Mouse (Mus musculus) liver, embryonic 14.5 days (tissue): ENCODE data around the gene Rplp0. TPM values are rescaled to one million over a fixed set of nuclear protein-coding genes. Genes with fewer than 3 reads are reported as not detected.

Source experiments
- ATAC-seq: fragments of 200-750 bp; cut with Nextera tagmentation; 2 replicates; pipeline ENCODE4 v1.8.0; 2017; ENCODE audit warnings: moderate number of reproducible peaks, mild to moderate bottlenecking, moderate library complexity; ENCODE audit not compliant: insufficient read depth
- DNase-seq, 3 experiments: peaks; one replicate each; pipeline ENCODE4 v3.0.0-alpha.2; 2012 to 2013; ENCODE audit warnings: low read depth in 3 of 3, low spot score in 3 of 3
- H3K27ac ChIP-seq: fragments of 300-500 bp; sonication (generic); 2 replicates; pipeline ENCODE4 v1.5.1; 2014; ENCODE audit warnings: moderate library complexity, mild to moderate bottlenecking, control low read depth, inconsistent platforms
- H3K27me3 ChIP-seq: fragments of 300-500 bp; sonication (generic); 2 replicates; pipeline ENCODE4 v1.6.1; 2014; ENCODE audit warnings: mild to moderate bottlenecking, low read length, moderate library complexity; ENCODE audit not compliant: control insufficient read depth, insufficient read depth
- H3K36me3 ChIP-seq: fragments of 300-500 bp; sonication (generic); replicated peaks from 2 replicates; pipeline ENCODE4 v1.6.1; 2014; ENCODE audit warnings: low read depth; ENCODE audit not compliant: control insufficient read depth, insufficient read depth
- H3K4me1 ChIP-seq, 2 experiments: fragments of 200-500 bp in 1 of 2; fragments of 300-500 bp in 1 of 2; sonication (generic) in 1 of 2; replicated peaks; 2 replicates each; pipeline ENCODE4 v1.6.1; 2012 to 2014; ENCODE audit warnings: antibody characterized with exemption in 1 of 2, inconsistent platforms in 1 of 2, low read length in 1 of 2; ENCODE audit not compliant: control insufficient read depth in 2 of 2, insufficient read depth in 2 of 2
- H3K4me2 ChIP-seq: fragments of 300-500 bp; sonication (generic); 2 replicates; pipeline ENCODE4 v1.6.1; 2014; ENCODE audit warnings: low read depth, mild to moderate bottlenecking, control low read depth, moderate library complexity
- H3K4me3 ChIP-seq, 2 experiments: fragments of 200-500 bp in 1 of 2; fragments of 300-500 bp in 1 of 2; sonication (generic) in 1 of 2; 2 replicates each; pipeline ENCODE4 v1.5.1; 2012 to 2014; ENCODE audit warnings: low read depth in 2 of 2, low read length in 2 of 2, mild to moderate bottlenecking in 2 of 2, control low read depth in 1 of 2, inconsistent platforms in 1 of 2, moderate library complexity in 1 of 2; ENCODE audit not compliant: insufficient read depth in 1 of 2
- H3K9ac ChIP-seq: fragments of 300-500 bp; sonication (generic); replicated peaks from 2 replicates; pipeline ENCODE4 v1.6.1; 2014; ENCODE audit warnings: mild to moderate bottlenecking, control low read depth, moderate library complexity
- H3K9me3 ChIP-seq: fragments of 300-500 bp; sonication (generic); 2 replicates; pipeline ENCODE4 v1.6.1; 2016; ENCODE audit warnings: low read length, mixed read lengths; ENCODE audit not compliant: control insufficient read depth
- CTCF ChIP-seq: IDR thresholded peaks from 2 replicates; pipeline ENCODE4 v1.5.1; 2016; ENCODE audit warnings: antibody characterized with exemption, low read depth, control low read depth
- EP300 ChIP-seq: IDR thresholded peaks from 2 replicates; pipeline ENCODE4 v1.6.1; 2016; ENCODE audit warnings: antibody characterized with exemption, low read depth
- WGBS: fragments of 180-500 bp; shearing (Covaris S2); extraction: QIAGEN DNeasy Blood & Tissue Kit; methylation state at CpG from one replicate; pipeline ENCODE4 v1.1.7; 2014; ENCODE audit not compliant: insufficient replicate concordance; 5-methylcytosine and 5-hydroxymethylcytosine counted together
- polyA plus RNA-seq, 2 experiments: library from polyadenylated mRNA; depleted of rRNA in 1 of 2; stranded (reverse) in 1 of 2; unstranded in 1 of 2; fragments of >200 nt; fragmentation: Nextera tagmentation in 1 of 2; extraction: Ambion mirVana in 1 of 2; gene quantifications; 2 replicates each; pipeline versions ENCODE4 v1.2.1 to v1.2.3; 2012 to 2014

Rplp0 gene
- polyA plus RNA-seq, 2 experiments, result 1,503 to 2,132 TPM

GRCm38 (mm10) chr5:115550482-115551005 lies 8.7 kb upstream of the Rplp0 start:
- no peaks in the 10 kb centered on the region for H3K9me3 ChIP-seq
- H3K9ac ChIP-seq, result no peak overlapping the region
- H3K36me3 ChIP-seq, result peaks cover 2% of the 10 kb centered on the region; the same call in 1 of the 2 replicates
- no peak overlapping the region for H3K4me2 ChIP-seq
- no peak overlapping the region for H3K27ac ChIP-seq
- no peaks in the 10 kb centered on the region for H3K27me3 ChIP-seq
- no peak overlapping the region for H3K4me3 ChIP-seq
- ATAC-seq (no peak), DNase-seq (no peak)
- H3K4me1 ChIP-seq, result no peaks in the 10 kb centered on the region
- 72% methylated on average over 11 of the region's 11 CpGs for WGBS
- TF ChIP-seq CTCF (no peak), EP300 (no peak)

DNA sequence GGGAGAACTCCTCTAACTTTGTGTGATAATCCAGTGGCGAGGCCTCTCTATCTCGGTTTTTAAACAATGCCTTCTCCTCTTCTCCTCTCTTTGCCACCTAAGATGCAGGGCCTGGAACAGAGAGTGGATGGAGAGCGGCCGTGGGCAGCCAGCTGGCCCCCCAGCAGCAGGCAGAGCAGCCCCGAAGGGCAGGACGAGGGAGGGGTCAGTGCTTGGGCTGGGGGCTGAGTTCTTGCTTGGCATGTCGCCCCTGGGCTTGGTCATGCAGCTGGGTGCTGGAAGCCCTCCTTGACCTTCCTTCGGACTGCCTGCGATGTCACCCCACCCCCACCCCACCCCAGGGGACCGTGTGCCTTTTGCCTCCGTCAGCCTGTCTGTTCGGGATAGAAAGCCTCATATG lies 7.9 kb upstream of the Rplp0 start:
- H3K4me3 ChIP-seq, result no peak overlapping the region
- WGBS, result 79% methylated on average over 12 of the region's 12 CpGs
- ATAC-seq (no peak), DNase-seq (no peak)
- H3K9ac ChIP-seq, result no peak overlapping the region
- peaks cover 2% of the 10 kb centered on the region; the same call in 1 of the 2 replicates for H3K36me3 ChIP-seq
- H3K4me1 ChIP-seq, result peaks cover 0 to under 1% of the 10 kb centered on the region in 2 experiments; a peak in 1 of 4 replicates
- no peak overlapping the region for H3K4me2 ChIP-seq
- H3K27me3 ChIP-seq, result no peaks in the 10 kb centered on the region
- H3K9me3 ChIP-seq, result no peaks in the 10 kb centered on the region
- no peak overlapping the region for H3K27ac ChIP-seq
- TF ChIP-seq EP300, result no peak
- no peak for TF ChIP-seq CTCF

DNA sequence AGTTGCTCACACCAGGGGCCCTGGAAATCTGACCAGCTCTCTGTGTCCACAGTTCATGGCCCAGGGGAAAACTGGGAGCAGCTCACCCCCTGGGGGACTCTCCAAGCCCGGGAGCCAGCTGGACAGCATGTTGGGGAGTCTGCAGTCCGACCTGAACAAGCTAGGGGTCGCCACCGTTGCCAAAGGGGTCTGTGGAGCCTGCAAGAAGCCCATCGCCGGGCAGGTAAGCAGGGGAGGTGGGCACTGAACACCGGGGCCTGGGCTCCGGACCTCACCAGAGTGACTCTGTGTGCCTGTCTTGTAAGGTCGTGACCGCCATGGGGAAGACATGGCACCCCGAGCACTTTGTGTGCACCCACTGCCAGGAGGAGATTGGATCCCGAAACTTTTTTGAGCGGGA lies 7.5 kb upstream of the Rplp0 start:
- no peak for DNase-seq
- Histone ChIP-seq H3K4me1 (peaks cover 0 to 2% of the 10 kb centered on the region in 2 experiments; a peak in 1 of 4 replicates), H3K27ac (no peak overlapping the region), H3K9ac (no peak overlapping the region), H3K4me3 (no peak overlapping the region), H3K4me2 (no peak overlapping the region), H3K9me3 (no peaks in the 10 kb centered on the region), H3K36me3 (no peaks in the 10 kb centered on the region; the same call in 1 of the 2 replicates), H3K27me3 (no peaks in the 10 kb centered on the region)
- no peak for ATAC-seq
- TF ChIP-seq EP300, result no peak
- TF ChIP-seq CTCF, result no peak
- 80% methylated on average over 13 of the region's 13 CpGs for WGBS

DNA sequence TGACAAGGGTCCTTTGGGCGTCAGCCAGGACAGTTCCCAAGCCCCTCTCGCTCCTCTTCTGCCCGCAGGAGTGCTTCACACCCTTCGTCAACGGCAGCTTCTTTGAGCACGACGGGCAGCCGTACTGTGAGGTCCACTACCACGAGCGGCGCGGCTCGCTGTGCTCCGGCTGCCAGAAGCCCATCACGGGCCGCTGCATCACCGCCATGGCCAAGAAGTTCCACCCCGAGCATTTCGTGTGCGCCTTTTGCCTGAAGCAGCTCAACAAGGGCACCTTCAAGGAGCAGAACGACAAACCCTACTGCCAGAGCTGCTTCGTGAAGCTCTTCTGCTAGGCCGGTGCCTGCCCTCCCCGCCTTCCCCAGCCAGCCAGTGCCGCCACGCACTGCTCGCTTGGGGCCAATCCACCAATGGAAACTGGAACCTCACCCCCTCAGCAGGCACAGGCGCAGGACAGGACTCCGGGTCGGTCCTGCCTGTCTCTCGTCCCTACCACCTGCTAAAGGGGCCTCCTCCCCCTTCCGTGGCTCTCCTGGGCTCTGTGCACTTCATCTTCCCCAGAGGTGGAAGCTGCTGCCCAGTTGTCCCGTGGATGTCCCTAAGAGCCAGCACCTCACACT lies 5.4 kb upstream of the Rplp0 start:
- Histone ChIP-seq H3K9ac (no peak overlapping the region), H3K36me3 (no peaks in the 10 kb centered on the region; the same call in 1 of the 2 replicates), H3K4me1 (peaks cover 0 to 3% of the 10 kb centered on the region in 2 experiments; a peak in 1 of 4 replicates), H3K4me2 (no peak overlapping the region), H3K4me3 (no peak overlapping the region), H3K27ac (no peak overlapping the region), H3K27me3 (no peaks in the 10 kb centered on the region), H3K9me3 (no peaks in the 10 kb centered on the region)
- no peak for ATAC-seq
- DNase-seq, result no peak
- WGBS, result 79% methylated on average over 33 of the region's 33 CpGs
- no peak for TF ChIP-seq EP300
- no peak for TF ChIP-seq CTCF

GRCm38 (mm10) chr5:115554536-115555291 lies 4.6 kb upstream of the Rplp0 start:
- no peak overlapping the region for H3K27ac ChIP-seq
- DNase-seq, result no peak

More at GRCm38 (mm10) chr5:115554536-115555291, 4.6 kb upstream of the Rplp0 start:
- H3K36me3 ChIP-seq, result no peaks in the 10 kb centered on the region; the same call in 1 of the 2 replicates
- H3K4me2 ChIP-seq, result no peak overlapping the region
- no peak for ATAC-seq
- TF ChIP-seq EP300 (no peak), CTCF (no peak)
- 75% methylated on average over 18 of the region's 18 CpGs for WGBS
- H3K4me3 ChIP-seq, result no peak overlapping the region
- peaks cover 0 to 3% of the 10 kb centered on the region in 2 experiments; a peak in 1 of 4 replicates for H3K4me1 ChIP-seq
- no peak overlapping the region for H3K9ac ChIP-seq
- no peaks in the 10 kb centered on the region for H3K27me3 ChIP-seq
- no peaks in the 10 kb centered on the region for H3K9me3 ChIP-seq
